Mouse (Mus musculus): ENCODE measurements around the gene Rnf207.

Rnf207 gene

GRCm38 (mm10) chr4:152292102-152292765 lies 26.6 kb downstream of the Rnf207 start:
- DNase-seq = no peak

GRCm38 (mm10) chr4:152291562-152291961 lies 27.2 kb downstream of the Rnf207 start, which contains the start of gene Hes3:
Hes3 (minus strand) TSS chr4:152291662.
- DNase-seq = no peak

- DNase-seq = no peak
Observed at GRCm38 (mm10) chr4:152290991-152291390, 27.8 kb downstream of the Rnf207 start.

- DNase-seq = no peak
Observed at GRCm38 (mm10) chr4:152290385-152290784, 28.4 kb downstream of the Rnf207 start.

- DNase-seq = no peak
Observed at GRCm38 (mm10) chr4:152288398-152288945, 30.3 kb downstream of the Rnf207 start.

- no peak for DNase-seq
Observed at GRCm38 (mm10) chr4:152287317-152288120, 31.3 kb downstream of the Rnf207 start.

GRCm38 (mm10) chr4:152286887-152287286 lies 31.9 kb downstream of the Rnf207 start:
- DNase-seq = peak; percentile 68

- DNase-seq = no peak
Observed at GRCm38 (mm10) chr4:152286183-152286582, 32.6 kb downstream of the Rnf207 start.

GRCm38 (mm10) chr4:152285505-152285904 lies 33.3 kb downstream of the Rnf207 start:
- DNase-seq = peak; percentile 38 to 41

GRCm38 (mm10) chr4:152283186-152283950 lies 35.4 kb downstream of the Rnf207 start:
- peak; percentile 84 to 85 for DNase-seq

- no peak for DNase-seq
Observed at GRCm38 (mm10) chr4:152282721-152283120, 36.1 kb downstream of the Rnf207 start.

GRCm38 (mm10) chr4:152281601-152282000 lies 37.2 kb downstream of the Rnf207 start:
- no peak for DNase-seq

GRCm38 (mm10) chr4:152278986-152279385 lies 39.8 kb downstream of the Rnf207 start:
- no peak for DNase-seq

GRCm38 (mm10) chr4:152277916-152278315 lies 40.9 kb downstream of the Rnf207 start:
- DNase-seq = no peak

- no peak for DNase-seq
Observed at GRCm38 (mm10) chr4:152276389-152277347, 42.1 kb downstream of the Rnf207 start.

- DNase-seq = no peak
Observed at GRCm38 (mm10) chr4:152274681-152275131, 44.1 kb downstream of the Rnf207 start.

- DNase-seq = no peak
Observed at GRCm38 (mm10) chr4:152273621-152274236, 45.1 kb downstream of the Rnf207 start, which contains the start of gene Gpr153. Gpr153 (plus strand) TSS chr4:152274232.

- no peak for DNase-seq
Observed at GRCm38 (mm10) chr4:152273191-152273590, 45.6 kb downstream of the Rnf207 start.

- no peak for DNase-seq
Observed at GRCm38 (mm10) chr4:152272449-152273049, 46.2 kb downstream of the Rnf207 start.

- DNase-seq = no peak
Observed at GRCm38 (mm10) chr4:152272006-152272405, 46.8 kb downstream of the Rnf207 start.

GRCm38 (mm10) chr4:152271334-152271733 lies 47.5 kb downstream of the Rnf207 start:
- DNase-seq = no peak

All from thymus, postnatal 36 days (tissue).